Mouse (Mus musculus): Measurements from ENCODE around the gene Kank3.
A peak's percentile ranks its signal among the peaks of the same experiment; 100 is the strongest.
"Not testable (repeated sequence)": the region's sequence is repeated elsewhere in the genome, so short reads cannot be mapped to it uniquely, and the experiment has no call there.

The Kank3 gene

DNA sequence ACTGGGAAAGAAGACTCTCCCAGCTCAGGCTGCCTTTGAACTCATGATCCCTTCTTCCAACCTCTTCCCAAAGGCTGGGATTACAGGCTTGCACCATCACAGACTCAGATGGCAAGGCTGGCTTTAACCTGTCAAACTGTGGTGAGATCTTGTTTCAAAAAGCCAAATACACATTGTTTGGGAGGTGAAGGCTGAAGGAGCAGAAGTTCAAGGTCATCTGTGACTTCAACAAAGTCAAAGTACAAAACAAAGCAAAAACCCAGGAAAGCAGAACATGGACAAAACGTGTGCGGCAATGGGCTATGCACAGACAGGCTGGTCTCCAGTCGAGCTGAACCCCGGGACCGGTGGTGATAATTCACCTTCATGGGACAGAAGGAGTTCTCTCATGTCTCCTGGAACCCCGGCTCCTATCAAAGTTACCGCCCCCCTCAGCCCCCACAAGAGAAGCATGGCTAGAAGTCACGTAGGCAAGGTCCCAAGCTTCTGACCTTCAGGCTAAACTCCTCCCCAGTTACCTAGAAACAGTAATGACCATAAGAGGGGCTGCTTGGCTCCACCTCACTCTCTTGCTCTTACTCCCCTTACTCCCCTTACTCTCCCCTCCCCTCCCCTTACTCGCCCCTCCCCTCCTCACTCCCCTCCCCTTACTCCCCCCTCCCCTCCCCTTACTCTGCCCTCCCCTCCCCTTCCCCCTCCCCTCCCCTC lies 3.0 kb upstream of the Kank3 start:
- DNase-seq (ENCODE audit: low spot score in 2 of 2): no peak

DNA sequence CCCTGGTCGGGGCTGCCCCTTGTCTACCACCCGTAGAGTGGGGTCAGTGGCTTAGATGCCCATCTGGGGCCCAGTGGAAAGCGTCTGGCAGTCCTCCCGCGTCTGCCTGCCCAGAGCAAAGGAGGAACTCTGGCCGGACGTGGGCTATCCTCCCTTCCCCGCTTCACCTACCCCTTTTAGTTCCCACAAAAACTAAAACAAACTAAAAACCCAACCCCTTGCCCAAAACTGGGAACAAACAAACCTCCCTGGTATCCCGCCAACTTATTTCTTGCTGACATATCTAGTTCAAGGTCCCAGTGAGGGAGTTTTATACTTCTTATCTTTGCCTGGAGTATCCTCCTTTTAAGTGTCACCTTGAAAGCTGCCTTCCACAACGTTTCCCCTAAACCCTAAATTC lies 2.1 kb upstream of the Kank3 start:
- no peak for DNase-seq (ENCODE audit: low spot score in 2 of 2)

DNA sequence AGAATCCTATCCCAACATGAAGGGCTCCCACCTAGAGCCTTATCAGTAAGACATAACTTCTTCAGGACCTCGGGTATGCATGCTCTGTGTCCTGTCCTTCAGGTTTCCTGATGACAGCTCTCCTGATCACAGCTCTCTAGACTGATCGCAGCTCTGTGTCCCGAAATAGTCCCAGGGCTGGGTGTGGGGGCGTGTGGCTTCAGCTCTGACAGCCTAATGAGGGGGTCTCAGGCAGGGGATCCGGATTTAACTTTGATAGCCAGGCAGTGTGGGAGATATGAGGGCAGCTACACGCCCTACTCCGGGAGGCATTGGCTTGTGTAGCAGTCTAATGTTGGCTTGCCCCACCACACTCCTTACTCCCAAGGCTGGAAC lies 810 bp downstream of the Kank3 start:
- no peak for DNase-seq (ENCODE audit: low spot score in 2 of 2)

DNA sequence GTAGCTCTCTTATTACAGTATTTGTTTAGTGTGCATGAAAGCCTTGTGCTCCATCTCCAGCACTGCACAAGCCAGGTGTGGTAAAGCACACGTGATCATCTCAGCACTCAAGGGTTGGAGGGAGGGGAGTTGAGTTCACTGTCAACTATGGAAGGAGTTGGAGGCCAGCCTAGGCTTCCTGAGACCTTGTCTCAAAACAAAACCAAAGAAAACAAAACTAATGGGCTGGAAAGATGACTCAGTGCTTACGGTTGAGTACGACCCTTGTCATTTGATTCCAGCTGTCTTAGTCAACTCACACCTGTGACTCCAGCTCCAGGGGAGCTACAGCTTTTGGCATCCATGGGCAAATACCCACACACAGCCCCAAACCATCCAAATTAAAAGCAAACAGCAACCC lies 2.2 kb downstream of the Kank3 start:
- no peak for DNase-seq (ENCODE audit: low spot score in 2 of 2)

DNA sequence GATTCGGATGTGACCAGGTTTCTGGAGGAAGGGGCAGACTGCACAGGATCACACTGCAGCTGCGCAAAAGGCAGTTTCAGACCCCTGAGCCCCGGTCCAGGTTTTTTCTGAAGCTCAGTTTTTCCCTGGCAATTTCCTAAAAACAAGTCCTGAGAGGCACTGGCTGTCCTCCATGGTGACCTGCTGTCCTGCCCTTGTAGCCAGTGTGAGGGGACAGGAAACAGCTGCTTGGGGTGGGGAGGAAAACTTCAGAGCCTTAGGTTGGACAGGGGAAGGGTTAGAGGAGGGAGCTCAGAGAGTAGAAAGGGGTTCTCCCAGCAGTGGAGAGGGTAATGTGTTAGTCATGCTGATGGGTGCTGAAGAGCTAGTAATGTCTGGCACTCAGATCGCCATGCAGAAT lies 2.7 kb downstream of the Kank3 start:
- no peak for DNase-seq (ENCODE audit: low spot score in 2 of 2)

DNA sequence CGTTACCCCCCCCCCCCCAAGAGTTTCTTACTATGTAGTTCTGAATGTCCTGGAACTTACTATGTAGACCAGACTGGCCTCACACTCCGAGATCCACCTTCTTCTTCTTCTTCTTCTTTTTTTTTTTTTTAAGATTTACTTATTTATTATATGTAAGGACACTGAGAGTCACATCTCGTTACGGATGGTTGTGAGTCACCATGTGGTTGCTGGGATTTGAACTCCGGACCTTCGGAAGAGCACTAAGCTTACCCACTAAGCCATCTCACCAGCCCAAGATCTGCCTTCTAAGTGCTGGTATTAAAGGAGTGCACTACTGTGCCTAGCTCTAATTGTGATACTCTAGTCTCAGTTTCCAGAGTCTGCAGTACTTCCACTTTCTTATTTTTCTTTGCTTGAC lies 5.1 kb downstream of the Kank3 start:
- DNase-seq (ENCODE audit: low spot score in 2 of 2): no peak

DNA sequence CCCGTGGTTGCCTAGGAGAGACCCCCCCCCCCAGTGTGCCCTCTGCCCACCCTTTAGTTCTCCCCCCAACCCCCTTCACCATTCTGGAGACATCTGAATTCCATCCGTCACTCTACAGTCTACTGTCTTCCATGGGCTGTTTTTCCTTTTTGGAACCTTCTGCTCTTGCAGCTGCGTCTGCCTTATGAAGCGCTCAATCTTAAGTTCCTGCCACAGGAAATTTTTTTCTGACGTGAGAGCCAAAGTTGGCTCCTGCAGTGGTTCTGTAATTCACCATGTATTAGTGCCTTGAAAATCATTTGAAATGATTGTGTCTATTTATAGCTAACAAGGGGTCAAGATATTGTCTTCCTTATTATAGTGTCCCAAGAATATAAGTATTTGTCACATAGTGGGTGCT lies 6.3 kb downstream of the Kank3 start:
- no peak for DNase-seq (ENCODE audit: low spot score in 2 of 2)

DNA sequence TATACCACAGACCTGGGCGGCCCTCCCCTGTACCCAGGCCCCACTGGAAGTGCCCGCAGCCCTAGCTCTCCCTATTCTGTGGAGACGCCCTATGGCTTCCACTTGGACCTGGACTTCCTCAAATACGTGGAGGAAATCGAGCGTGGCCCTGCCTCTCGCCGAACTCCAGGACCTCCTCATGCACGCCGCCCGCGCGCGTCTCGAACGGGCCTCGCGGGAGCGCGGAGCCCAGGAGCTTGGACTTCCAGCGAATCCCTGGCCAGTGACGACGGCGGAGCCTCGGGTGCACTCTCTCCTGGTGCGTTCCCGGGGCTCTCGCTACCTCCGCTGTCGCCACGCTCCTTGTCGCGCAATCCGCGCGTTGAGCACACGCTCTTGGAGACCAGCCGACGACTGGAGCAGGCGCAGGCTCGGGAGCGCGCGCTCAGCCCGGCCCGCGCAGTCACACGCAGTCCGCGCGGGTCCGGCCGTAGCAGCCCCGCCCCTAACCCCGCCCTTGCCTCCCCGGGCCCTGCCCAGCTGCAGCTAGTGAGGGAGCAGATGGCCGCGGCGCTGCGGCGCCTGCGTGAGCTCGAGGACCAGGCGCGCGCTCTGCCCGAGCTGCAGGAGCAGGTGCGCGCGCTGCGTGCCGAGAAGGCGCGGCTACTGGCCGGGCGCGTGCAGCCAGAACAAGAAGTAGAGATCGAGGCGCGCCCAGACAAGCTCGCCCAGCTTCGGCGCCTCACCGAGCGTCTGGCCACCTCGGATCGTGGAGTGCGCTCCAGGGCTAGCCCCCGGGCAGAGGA lies 7.1 kb downstream of the Kank3 start:
- peak; percentile 84 to 91 for DNase-seq (ENCODE audit: low spot score in 2 of 2)

DNA sequence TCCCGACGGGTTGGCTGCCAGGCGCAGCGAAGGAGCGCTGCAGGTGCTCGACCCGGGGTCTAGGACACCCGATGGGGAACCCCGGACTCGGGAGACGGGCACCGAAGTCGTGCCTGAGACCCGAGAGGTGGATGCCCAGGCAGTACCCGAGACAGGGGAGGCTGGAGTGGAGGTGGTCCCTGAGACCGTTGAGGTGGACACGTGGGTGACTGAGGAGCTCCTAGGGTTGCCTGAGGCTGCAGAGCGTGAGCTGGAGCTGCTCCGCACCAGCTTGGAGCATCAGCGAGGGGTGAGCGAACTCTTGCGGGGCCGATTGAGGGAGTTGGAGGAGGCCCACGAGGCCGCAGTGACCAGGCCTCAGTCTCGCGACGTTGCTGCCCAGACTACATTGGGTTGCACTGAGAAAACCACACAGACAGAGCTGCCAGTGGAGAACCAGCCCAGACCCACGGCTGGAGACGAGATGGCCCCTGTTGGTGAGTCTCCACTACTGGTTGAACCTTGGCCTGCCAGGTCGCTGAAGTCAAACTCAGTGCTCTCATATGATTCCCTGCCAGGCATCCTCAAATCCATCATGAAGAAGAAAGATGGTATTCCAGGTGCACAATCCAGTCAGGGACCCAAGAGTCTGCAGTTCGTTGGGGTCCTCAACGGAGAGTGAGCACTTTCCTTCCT lies 7.8 kb downstream of the Kank3 start:
- peak in 1 of 2 experiments; percentile 31 for DNase-seq (ENCODE audit: low spot score in 2 of 2)

DNA sequence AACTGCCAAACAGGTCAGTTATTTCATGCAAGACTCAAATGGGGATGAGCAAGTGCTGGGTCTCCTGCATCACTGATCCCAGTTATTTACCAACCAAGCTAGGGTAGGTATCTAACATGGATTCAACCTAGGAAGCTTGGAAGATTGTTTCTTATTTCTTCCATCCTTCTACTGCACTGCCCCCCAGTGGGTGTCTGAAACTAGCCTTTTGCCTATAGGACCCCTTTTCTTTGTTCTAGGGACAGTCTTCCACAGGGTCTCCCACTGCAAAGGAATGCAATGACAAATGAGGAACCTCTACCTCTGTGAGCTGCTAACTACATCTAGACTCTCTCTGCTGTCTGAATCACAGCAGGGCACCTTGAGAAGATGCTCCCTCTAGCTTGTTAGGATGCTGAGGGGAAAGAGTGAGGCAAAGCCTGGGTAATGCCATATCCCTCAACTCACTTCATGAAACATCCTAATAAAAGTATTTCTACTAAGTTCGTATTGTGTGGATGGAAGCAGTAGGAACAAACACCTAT lies 12.2 kb downstream of the Kank3 start:
- no peak for DNase-seq (ENCODE audit: low spot score in 2 of 2)

DNA sequence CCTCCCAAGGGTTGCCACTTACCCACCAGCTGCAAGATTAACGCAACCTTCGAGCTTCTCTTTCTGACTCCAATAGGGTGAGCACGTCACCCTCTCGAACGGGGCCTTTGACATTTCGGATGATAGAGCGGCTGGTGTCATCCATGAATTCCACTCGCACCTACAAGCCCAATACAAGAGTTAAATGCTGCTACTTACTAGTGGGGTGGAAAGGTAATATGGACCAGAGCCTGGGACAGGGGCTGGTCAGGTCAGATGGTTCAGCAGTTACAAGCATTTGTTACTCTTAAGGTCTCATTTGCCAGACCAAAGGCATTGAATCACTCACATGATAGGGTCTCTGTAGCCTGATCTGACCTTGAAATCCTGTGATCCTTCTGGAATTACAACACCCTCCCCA lies 12.9 kb downstream of the Kank3 start:
- DNase-seq (ENCODE audit: low spot score in 2 of 2): not testable (repeated sequence)

DNA sequence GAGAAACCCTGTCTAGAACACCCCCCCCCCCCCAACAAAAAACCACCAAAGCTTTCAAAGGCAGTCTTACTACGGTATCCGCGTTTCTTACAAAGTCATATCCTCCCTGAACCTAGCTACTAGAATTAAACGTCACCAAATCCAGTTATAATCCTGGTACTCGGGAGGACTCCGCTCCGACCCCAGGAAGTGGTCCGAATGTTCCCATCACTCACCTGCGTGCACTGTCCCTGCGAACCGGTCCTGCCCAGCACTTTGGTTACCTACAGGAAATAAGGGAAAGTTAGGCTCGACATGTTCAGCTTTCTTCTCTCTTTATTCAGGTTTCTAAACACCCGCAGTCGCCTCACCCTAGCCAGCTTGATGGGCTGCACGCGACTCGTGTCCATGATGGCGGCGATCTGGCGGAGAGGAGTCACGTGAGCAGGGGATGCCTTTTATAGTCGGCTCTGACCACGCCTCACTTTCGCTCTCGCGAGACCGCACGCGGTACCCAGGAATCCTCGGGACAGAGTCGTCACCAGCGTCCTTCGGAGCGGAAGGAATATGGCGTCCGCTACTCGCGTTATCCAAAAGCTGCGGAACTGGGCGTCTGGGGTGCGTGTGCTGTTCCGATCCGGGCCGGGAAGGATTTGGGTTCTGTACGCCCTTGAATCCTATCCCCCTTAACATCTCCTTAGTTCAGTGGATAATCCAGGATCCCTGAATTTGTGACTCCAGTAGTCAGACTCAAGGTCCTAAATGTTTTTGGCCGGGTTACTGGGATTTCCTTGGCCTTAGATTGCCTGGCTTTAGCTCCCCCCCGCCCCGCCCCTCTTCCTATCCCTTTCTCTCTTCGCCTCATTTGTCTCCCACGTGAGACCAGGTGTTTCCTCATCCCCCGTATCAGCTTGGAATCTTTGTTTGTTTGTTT lies 14.0 kb downstream of the Kank3 start, which contains the start of the genes Rps28 and Ndufa7:
TSS of gene Rps28 (minus strand) at position 479 of the 913 bp plus-strand sequence.
TSS of gene Ndufa7 (plus strand) at position 489 of the 913 bp plus-strand sequence.
- peak; percentile 98 to 99 for DNase-seq (ENCODE audit: low spot score in 2 of 2)

DNA sequence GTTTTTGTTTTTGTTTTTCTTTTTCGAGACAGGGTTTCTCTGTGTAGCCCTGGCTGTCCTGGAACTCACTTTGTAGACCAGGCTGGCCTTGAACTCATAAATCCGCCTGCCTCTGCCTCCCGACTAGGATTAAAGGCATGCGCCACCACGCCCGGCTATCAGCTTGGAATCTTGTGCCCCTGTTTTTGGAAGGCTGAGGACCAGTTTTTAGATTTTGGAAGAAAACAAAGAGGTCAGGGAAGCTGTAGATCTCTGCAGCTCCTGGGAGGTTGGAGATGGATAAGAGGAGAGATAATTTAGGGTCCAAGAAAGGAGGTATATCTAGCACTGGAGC lies 14.6 kb downstream of the Kank3 start:
- not testable (repeated sequence) for DNase-seq (ENCODE audit: low spot score in 2 of 2)

DNA sequence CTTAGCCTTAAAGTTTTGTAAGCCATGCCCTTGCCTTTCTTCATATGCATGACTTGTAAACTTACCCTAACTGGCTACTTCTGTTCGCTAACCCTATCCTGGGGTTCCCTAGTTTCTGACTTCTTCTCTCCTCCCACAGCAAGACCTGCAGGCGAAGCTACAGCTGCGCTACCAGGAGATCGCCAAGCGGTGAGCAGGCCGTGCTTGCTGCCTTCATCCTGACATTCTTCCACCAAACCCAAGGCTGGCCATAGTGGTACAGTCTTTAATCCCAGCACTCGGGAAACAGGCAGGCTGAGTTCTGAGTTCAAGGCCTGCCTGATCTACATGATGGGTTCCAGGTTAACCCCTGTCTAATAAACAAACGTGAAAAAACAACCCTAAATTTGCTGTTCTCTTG lies 15.1 kb downstream of the Kank3 start:
- no peak for DNase-seq (ENCODE audit: low spot score in 2 of 2)

DNA sequence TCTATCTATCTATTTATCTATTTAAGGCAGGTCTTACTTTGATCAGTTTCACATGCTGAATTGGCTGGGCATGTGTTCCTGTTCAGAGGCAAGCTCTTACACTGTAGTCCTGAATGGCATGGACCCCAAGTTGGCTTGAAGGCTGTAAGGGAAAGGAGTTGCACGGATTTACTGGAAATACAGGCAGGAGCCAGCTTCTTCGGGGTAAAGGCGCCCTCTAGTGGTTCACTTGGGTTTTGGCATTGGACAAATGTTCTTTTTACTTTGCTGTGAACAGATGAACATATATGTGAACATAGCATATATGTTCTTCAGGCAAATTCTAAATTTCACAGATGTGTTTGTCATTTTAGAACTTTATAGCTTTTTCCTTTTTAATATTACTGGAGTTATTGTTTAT lies 16.5 kb downstream of the Kank3 start:
- DNase-seq (ENCODE audit: low spot score in 2 of 2): peak; percentile 64 to 80

DNA sequence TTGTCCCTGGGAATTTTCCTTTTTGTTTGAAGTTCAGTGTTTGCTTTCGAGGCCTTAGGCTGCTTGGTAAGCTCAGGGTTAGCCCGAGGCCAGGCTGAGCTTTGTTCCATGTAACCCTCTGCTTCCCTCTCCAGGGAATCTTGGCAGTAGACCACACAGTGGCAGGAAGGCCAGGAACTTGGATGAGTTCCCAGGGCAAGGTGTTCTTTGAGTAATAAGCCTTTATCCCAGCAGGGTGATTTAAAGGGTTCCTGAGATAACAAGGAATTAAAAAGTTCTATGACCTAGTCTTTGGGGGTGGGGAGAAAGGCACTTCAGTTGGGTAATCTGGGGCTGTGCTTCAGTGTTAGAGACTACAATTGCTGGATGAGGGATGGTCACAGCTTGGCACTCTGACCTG lies 18.6 kb downstream of the Kank3 start:
- DNase-seq (ENCODE audit: low spot score in 2 of 2): no peak

DNA sequence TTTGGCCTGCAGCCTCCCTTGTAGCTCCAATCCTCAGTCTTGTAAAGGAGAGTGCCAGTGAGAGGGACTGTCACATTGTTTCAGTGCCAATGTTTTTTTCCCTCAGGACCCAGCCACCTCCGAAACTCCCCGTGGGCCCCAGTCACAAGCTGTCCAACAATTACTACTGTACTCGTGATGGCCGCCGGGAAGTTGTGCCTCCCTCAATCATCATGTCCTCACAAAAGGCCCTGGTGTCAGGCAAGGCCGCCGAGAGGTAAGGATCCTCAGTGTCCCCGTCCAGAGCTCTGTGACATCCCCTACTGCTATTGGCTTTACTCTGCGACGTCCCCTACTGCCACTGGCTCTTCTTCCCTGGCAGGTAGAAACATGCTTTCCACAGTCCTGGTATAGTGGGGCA lies 19.2 kb downstream of the Kank3 start:
- DNase-seq (ENCODE audit: low spot score in 2 of 2): no peak

DNA sequence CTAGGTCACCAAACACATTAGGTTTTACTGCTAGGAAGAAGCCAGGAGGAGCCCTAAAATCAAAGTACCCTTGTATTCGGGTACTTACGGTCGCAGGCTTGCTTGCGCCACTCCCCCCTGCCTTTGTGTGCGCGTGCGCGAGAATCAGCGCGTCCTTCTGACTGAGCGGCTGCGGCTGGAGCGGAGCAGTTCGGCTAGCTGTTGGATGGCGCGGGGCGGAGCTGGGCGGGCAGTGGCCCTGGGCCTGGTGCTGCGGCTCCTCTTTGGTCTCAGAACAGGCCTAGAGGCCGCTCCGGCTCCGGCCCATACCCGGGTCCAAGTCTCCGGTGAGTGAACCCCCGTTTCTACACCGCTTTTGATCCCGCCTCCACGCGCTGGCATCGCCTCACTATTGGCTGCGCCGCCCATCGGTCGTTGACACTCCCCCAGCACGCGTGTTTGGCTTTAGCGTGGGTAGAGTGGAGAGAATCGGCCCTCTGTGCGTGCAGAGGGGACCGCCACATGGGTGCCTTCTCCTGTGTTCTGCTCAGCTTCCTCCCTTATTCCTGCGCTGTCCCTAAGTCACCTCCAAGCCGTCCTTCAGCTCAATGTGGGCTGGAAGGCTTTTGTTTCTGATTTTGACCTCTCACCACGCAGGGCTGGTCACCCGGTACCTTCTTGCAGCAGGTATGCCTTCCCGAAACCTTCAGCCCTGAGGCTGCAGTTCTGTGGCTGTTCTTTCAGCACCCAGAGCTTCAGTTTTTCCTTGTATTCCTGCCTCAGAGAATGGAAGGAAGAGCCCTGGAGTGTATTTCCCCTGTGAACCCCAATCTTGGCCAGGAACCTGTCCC lies 32.9 kb downstream of the Kank3 start, which contains the start of gene Cd320:
TSS of gene Cd320 (plus strand) at position 126 of the 830 bp plus-strand sequence.
- peak; percentile 95 to 96 for DNase-seq (ENCODE audit: low spot score in 2 of 2)

DNA sequence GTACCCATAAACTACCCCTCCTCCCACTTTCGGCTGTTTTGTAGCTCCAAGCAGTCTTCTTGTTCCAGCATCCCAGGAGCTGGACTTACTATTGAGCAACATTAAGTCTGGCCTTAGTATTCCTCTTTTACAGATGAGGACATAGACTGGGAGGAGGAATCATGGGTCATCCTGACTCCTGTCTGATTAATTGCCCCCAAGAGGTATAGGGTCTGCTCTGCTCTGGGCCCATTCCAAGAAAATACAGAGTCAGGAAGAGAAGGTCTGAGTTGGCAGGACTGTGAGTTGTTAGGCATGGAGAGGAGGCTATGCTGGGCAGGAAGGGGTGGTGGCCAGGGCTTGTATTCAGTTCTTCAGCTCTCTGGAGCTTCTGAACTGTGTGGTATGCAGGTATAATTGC lies 33.9 kb downstream of the Kank3 start:
- DNase-seq (ENCODE audit: low spot score in 2 of 2): no peak

DNA sequence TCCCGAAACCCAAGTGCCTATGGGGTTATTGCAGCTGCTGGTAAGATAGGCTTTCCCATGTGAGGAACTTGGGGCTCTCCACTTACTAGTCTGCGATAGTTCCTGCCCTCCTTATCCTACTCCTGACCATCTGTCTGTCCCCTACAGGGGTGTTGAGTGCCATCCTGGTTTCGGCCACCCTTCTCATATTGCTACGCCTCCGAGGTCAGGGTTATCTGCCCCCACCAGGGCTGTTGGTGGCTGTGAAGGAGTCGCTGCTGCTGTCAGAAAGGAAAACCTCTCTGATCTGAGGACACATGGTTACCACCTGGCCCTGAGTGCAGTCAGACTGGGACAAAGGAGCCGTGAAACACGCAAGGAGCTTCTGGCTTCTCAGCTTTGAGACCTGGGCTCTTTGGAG lies 37.8 kb downstream of the Kank3 start:
- DNase-seq (ENCODE audit: low spot score in 2 of 2): no peak

DNA sequence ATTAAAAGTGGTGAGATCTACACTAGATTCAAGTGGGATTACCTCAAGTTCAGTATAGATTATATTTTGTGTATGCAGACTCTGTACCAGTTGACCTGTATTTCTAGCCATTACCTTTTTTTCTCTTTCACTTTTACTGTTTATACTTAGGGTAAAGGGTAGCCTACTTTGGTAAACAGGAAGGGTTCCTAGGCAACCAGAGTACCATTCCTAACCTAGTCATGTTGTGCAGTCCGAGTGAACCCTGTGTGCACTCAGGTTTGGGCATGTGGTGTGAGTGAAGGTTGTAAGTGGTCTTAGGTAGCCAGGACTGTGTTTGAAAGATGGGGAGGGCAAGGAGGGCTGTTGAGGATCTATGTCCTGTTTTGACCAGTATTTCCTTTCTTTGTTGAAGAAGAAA lies 41.0 kb downstream of the Kank3 start:
- no peak for DNase-seq (ENCODE audit: low spot score in 2 of 2)
